Mouse (Mus musculus) G1E (cell line): ENCODE results near the gene Senp5. TPM values are rescaled to one million over a fixed set of nuclear protein-coding genes. Genes with fewer than 3 reads are reported as not detected.

ENCODE experiments used
- ATAC-seq: 2 replicates; pipeline ENCODE4 v1.8.0; 2016; ENCODE audit warnings: mild to moderate bottlenecking; ENCODE audit not compliant: insufficient number of reproducible peaks, poor library complexity, low FRiP score, severe bottlenecking; ENCODE audit errors: extremely low read depth
- DNase-seq: peaks from one replicate; pipeline ENCODE4 v3.0.0; 2012; ENCODE audit warnings: low spot score
- H3K27me3 ChIP-seq: 2 replicates; pipeline ENCODE4 v1.6.1; 2012; ENCODE audit warnings: mild to moderate bottlenecking, low read length, inconsistent platforms; ENCODE audit not compliant: insufficient read depth
- H3K36me3 ChIP-seq: replicated peaks from 2 replicates; pipeline ENCODE3; 2012; ENCODE audit warnings: mild to moderate bottlenecking, inconsistent platforms
- H3K4me1 ChIP-seq: 2 replicates; pipeline ENCODE4 v1.6.1; 2012; ENCODE audit warnings: low read depth, low read length, inconsistent platforms, mixed read lengths; ENCODE audit not compliant: insufficient read depth
- H3K4me3 ChIP-seq: 2 replicates; pipeline ENCODE4 v1.5.1; 2012; ENCODE audit warnings: low read depth, mild to moderate bottlenecking, inconsistent platforms, low read length, moderate library complexity, mixed read lengths
- H3K9me3 ChIP-seq: replicated peaks from 2 replicates; pipeline ENCODE4 v1.6.1; 2012; ENCODE audit warnings: inconsistent platforms
- CTCF ChIP-seq: IDR thresholded peaks from 2 replicates; pipeline ENCODE4 v1.5.1; 2012; ENCODE audit warnings: low read depth, low read length, inconsistent platforms, mixed read lengths
- GATA1 ChIP-seq: IDR thresholded peaks from 2 replicates; pipeline ENCODE4 v1.6.1; 2012; ENCODE audit warnings: borderline replicate concordance, low read length, inconsistent platforms, mixed read lengths
- GATA2 ChIP-seq: IDR thresholded peaks from 2 replicates; pipeline ENCODE4 v1.6.1; 2012; ENCODE audit warnings: low read depth, low read length, inconsistent platforms, borderline replicate concordance
- POLR2AphosphoS5 ChIP-seq: IDR thresholded peaks from 2 replicates; pipeline ENCODE4 v1.6.1; 2012; ENCODE audit warnings: low read depth, low read length, inconsistent platforms; ENCODE audit not compliant: insufficient replicate concordance
- TAL1 ChIP-seq: conservative IDR thresholded peaks from 2 replicates; pipeline ENCODE4 v1.6.1; 2012; ENCODE audit warnings: low read depth, low read length, inconsistent platforms, mixed read lengths
- polyA plus RNA-seq: library from polyadenylated mRNA; stranded (reverse); fragments of >175 nt; gene quantifications from 2 replicates; pipeline ENCODE4 v1.2.3, GENCODE M21; 2012
- total RNA-seq, 2 experiments: library from RNA; stranded (forward) in 1 of 2; stranded (reverse) in 1 of 2; fragments of 200-1000 nt in 1 of 2; fragments of >200 nt in 1 of 2; fragmentation: Nextera tagmentation in 1 of 2; gene quantifications; 2 replicates each; pipeline ENCODE4 v1.2.3; 2014 to 2017

The Senp5 gene
- total and polyA plus RNA-seq, 3 experiments = 4.6 to 36.2 (median 25.3) TPM

DNA sequence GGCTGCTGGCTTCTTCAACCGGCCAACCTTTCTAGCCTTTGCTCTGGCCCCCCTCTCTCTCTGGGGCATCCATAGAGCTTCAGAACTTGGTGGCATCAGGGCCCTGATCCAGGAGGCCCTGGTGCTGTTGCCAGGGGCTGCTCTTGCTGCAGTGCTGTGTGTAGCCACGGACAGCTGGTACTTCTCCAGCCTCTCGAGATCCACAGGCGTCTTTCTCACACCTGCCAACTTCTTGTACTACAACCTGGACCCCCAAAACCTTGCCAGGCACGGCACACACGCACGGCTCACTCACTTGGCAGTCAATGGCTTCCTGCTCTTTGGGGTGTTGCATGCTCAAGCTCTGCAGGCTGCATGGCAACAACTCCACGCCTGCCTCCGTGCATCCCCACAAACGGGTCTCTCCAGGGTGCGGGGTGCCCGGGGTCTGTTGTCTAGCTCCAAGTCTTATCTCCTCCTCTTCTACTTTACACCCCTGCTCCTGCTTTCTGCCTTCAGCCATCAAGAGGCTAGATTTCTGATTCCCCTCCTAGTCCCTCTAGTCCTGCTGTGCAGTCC lies 58.3 kb downstream of the Senp5 start:
- DNase-seq = no peak
- Histone ChIP-seq H3K9me3 (no peaks in the 10 kb centered on the region), H3K4me3 (no peak overlapping the region; the same call in 1 of the 2 replicates), H3K27me3 (no peaks in the 10 kb centered on the region), H3K36me3 (peaks cover 41% of the 10 kb centered on the region), H3K4me1 (peaks cover 67% of the 10 kb centered on the region)
- ATAC-seq = no peak
- no peak for TF ChIP-seq POLR2AphosphoS5
- no peak for TF ChIP-seq TAL1
- no peak for TF ChIP-seq GATA2
- TF ChIP-seq CTCF = no peak
- no peak for TF ChIP-seq GATA1

DNA sequence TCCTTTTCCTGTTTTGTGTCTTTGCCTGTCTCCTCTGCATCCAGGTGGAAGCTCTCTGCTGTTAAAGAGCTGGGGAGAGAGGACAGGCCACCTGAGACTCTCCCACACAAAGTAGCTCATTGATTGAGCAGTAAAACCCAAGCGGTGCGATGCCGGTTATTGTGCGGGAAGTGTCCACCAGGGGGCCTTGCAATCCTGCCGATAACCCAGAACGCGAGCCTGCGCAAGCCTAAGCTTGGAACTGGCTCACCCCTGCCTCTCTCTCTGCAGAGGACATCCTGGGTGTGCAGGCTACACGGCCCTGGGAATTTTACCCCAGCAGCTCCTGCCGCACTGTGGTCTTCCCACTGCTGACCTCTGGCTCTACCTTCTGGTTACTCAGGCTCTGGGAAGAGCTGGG lies 59.1 kb downstream of the Senp5 start:
- ATAC-seq = no peak
- TF ChIP-seq CTCF = peak; percentile 79
- TF ChIP-seq POLR2AphosphoS5 = no peak
- H3K4me1 ChIP-seq = peaks cover 62% of the 10 kb centered on the region
- DNase-seq = peak; percentile 59
- H3K4me3 ChIP-seq = no peak overlapping the region; the same call in 1 of the 2 replicates
- peaks cover 41% of the 10 kb centered on the region for H3K36me3 ChIP-seq
- no peaks in the 10 kb centered on the region for H3K9me3 ChIP-seq
- no peaks in the 10 kb centered on the region for H3K27me3 ChIP-seq

DNA sequence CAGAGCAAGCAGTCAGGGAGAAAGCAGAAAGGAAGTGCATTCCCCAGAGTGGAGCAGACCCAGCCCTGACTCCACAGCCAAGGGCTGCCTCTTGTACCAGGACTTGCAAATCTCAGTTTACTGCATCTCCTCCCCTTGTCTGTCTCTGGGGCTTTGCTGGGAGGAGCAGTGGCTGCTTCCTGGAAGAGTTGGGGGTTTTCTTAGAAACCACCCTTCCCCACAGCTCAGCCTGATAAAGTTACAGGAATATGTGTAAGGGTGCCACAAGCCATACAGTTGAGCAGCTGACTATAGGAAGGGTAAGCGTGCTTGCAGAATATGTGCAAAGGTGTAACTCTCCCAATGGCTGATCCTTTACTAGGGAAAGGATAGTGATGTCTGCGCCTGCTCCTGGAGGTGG lies 62.5 kb downstream of the Senp5 start:
- H3K9me3 ChIP-seq = no peaks in the 10 kb centered on the region
- DNase-seq = peak; percentile 61
- ATAC-seq = peak; percentile 34; the same call in 1 of the 2 replicates
- H3K4me1 ChIP-seq = peaks cover 42% of the 10 kb centered on the region
- TF ChIP-seq GATA1 (no peak), TAL1 (no peak), GATA2 (no peak), POLR2AphosphoS5 (no peak), CTCF (no peak)
- peaks cover 6% of the 10 kb centered on the region for H3K27me3 ChIP-seq
- H3K36me3 ChIP-seq = peaks cover 29% of the 10 kb centered on the region
- peak overlapping the region; percentile 21; the same call in 1 of the 2 replicates for H3K4me3 ChIP-seq

DNA sequence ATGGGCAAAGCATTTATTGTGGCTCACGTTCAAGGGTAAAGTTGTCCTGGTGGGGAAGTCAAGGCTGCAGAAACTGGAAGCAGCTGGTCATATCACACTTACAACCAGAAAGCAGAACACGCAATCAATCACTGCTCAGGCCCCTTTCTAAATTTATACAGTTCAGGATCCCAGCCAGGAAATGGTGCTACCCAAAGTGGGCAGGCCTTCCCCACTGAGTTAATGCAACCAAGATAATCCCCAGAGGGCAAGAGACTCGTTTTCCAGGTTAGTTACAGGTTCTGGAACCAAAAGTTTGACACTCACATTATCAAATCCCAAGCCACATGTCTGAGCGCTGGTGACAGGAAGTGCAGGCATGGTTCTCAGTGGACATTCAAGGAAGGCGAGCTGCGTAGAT lies 64.2 kb downstream of the Senp5 start:
- no peak for DNase-seq
- TF ChIP-seq POLR2AphosphoS5 (no peak), CTCF (no peak)
- Histone ChIP-seq H3K27me3 (peaks cover 16% of the 10 kb centered on the region), H3K36me3 (peaks cover 12% of the 10 kb centered on the region), H3K4me1 (peaks cover 26% of the 10 kb centered on the region), H3K9me3 (no peaks in the 10 kb centered on the region), H3K4me3 (no peak overlapping the region)
- ATAC-seq = no peak

DNA sequence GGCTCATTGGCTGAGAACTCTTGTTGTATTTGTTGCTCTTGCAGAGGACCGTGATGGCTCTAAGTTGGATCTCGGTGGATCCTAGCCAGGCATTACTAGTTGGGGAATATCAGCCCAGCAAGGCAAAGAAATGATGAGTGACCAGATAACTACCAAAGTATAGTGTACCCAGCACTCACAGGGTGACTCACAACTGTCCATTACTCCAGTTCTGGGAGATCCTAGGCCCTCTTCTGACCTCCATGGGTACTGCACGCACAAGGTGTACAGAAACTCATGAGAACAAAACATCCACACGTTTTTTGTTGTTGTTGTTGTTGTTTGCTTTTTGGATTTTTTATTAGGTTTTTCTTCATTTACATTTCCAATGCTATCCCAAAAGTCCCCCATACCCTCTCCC lies 66.5 kb downstream of the Senp5 start:
- H3K4me1 ChIP-seq = peaks cover 21% of the 10 kb centered on the region
- H3K36me3 ChIP-seq = no peaks in the 10 kb centered on the region
- no peaks in the 10 kb centered on the region for H3K9me3 ChIP-seq
- no peak overlapping the region for H3K4me3 ChIP-seq
- TF ChIP-seq CTCF = no peak
- no peak for TF ChIP-seq GATA2
- no peak for DNase-seq
- H3K27me3 ChIP-seq = peaks cover 29% of the 10 kb centered on the region
- no peak for ATAC-seq

DNA sequence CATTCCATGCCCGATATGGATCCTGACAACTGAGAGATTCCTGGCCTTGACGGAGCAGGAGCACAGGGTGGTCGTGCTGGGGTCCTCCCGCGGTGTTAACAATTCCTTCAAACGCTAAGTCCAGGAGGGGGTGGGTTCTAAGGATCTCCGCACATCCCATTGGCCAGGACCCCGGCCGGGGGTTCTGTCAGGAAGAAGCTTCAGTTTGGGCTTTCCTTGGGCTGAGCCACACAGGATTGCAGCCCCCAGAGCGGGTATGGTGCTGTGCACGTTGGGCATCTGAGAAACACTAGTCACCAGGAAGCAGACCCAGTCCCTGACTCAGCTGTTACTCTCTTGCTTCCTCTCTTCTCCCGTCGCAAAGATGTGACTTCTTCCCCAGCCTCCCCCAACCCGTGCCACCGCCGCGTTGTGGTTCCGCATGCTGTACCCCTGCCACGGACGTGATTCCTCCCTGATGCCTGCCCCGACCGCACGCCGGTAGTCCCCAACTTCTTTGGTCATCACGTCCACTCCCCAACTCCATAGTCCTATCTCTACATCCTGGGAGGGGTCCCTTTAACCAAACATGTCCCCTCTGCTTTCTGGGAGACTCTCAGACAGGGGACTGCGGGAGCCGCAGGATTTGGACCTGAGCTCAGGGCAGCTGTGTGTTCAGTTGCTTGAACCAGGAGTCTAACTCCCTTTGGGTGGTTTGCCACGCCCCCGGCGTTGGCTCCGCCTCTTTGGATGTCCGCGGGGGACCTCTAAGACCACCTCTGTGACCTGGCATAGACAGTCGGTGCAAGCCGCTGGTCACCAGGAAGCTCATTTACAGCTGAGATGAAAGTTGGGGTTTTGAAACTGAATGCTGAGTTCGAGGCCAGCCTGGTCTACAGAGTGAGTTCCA lies 67.8 kb downstream of the Senp5 start:
- DNase-seq (no peak), ATAC-seq (no peak)
- H3K4me1 ChIP-seq = peaks cover 13% of the 10 kb centered on the region
- H3K27me3 ChIP-seq = peaks cover 39% of the 10 kb centered on the region
- TF ChIP-seq POLR2AphosphoS5 (no peak), GATA1 (no peak), TAL1 (no peak), CTCF (no peak), GATA2 (no peak)
- no peaks in the 10 kb centered on the region for H3K36me3 ChIP-seq
- no peaks in the 10 kb centered on the region for H3K9me3 ChIP-seq
- no peak overlapping the region for H3K4me3 ChIP-seq
